Mouse (Mus musculus): ENCODE data around the gene Slc35c1.

The Slc35c1 gene

GRCm38 (mm10) chr2:92403776-92404319, 56.5 kb downstream of the Slc35c1 start:
- no peak for DNase-seq (ENCODE audit: low spot score in 2 of 2)
